In the genomic region with DNA sequence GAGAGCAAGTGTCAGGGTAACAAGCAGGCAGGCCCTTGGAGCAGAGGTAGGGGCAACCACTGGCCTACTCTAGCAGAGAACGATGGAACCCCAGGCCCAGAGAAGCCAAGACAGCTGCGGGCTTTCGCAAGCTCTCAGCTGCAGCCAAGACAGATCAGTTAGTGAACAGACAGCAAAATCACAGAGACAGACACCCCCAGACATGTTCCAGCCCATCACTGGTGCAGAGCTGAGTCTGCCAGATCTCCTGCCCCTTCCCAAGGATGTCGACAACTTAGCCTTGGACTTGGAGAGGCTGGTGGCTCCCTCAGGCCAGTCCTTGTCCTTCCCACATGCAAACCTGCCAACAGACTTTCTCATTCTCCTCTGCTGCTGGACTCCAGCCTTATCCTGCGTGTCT, we compare ENCODE assay signal across 32 mouse cellular contexts. TPM values are rescaled to one million over a fixed set of nuclear protein-coding genes. Genes with fewer than 3 reads are reported as not detected.
DNase-seq lines count a peak whose midpoint lies in the region; ATAC-seq and TF ChIP-seq lines count a peak whose summit lies in the region.
"Had no signal": no experiment of that assay in that cellular context is flagged by ENCODE, and none has a peak within 500 bp of the region (broad histone marks: within the 10 kb centered on the region; RNA-seq: fewer than 3 reads in every experiment).

No protein-coding gene starts in this region.

- TF ChIP-seq CTCF in lung, embryonic 14.5 days (IDR thresholded peaks at IDR 0.05; ENCODE audit: low read depth) = no peak
- no peak for TF ChIP-seq CTCF in forebrain, postnatal 0 days (IDR thresholded peaks at IDR 0.05; ENCODE audit: low read depth)

- no peaks in the 10 kb centered on the region for H3K27me3 ChIP-seq in lung, embryonic 14.5 days (ENCODE audit: insufficient read depth, low read length)
- H3K27me3 ChIP-seq in limb, embryonic 10.5 days (ENCODE audit: low read depth, poor library complexity, severe bottlenecking) = no peaks in the 10 kb centered on the region
- H3K27me3 ChIP-seq in forebrain, postnatal 0 days (ENCODE audit: insufficient read depth, low read length) = no peaks in the 10 kb centered on the region
- H3K27me3 ChIP-seq: embryonic facial prominence, embryonic 15.5 days; hindbrain, embryonic 13.5 days; kidney, embryonic 15.5 days; limb, embryonic 13.5 days; midbrain, embryonic 13.5 days; Patski; stomach, embryonic 15.5 days had no signal

- H3K4me3 ChIP-seq in lung, embryonic 14.5 days (ENCODE audit: low read depth, low read length) = no peak overlapping the region
- H3K4me3 ChIP-seq in limb, embryonic 10.5 days = no peak overlapping the region
- no peak overlapping the region for H3K4me3 ChIP-seq in forebrain, postnatal 0 days (ENCODE audit: low read depth, low read length)
- H3K4me3 ChIP-seq: embryonic facial prominence, embryonic 15.5 days; hindbrain, embryonic 13.5 days; kidney, embryonic 15.5 days; limb, embryonic 13.5 days; liver, embryonic 12.5 days; megakaryocyte, embryonic 14.5 days; midbrain, embryonic 13.5 days; stomach, embryonic 15.5 days had no signal

- peak; percentile 95 for DNase-seq in heart, adult 11 months
- DNase-seq in heart, postnatal 10 days = no peak
- DNase-seq in lung, embryonic 14.5 days = peak; percentile 24
- DNase-seq in lung, postnatal 25 days (ENCODE audit: low spot score) = no peak
- peak; percentile 64 for DNase-seq in gastrocnemius, postnatal 25 days
- DNase-seq in limb, embryonic 10.5 days (ENCODE audit: low spot score) = no peak
- no peak for DNase-seq in forebrain, postnatal 0 days
- DNase-seq: adrenal gland, adult 2 months; cerebellum, adult 11 months; cerebellum, adult 9-11 months; kidney, adult 11 months; kidney, postnatal 36 days; layer of hippocampus, postnatal 36 days; retina, postnatal 1 day; thymus, adult 18-20 months; thymus, postnatal 4 days had no signal

- no peak overlapping the region for H3K4me2 ChIP-seq in lung, embryonic 14.5 days
- no peak overlapping the region for H3K4me2 ChIP-seq in forebrain, postnatal 0 days (ENCODE audit: low read depth)
- H3K4me2 ChIP-seq: embryonic facial prominence, embryonic 15.5 days; hindbrain, embryonic 13.5 days; kidney, embryonic 15.5 days; limb, embryonic 13.5 days; liver, embryonic 12.5 days; midbrain, embryonic 13.5 days; stomach, embryonic 15.5 days had no signal

- intact Hi-C loops in heart, postnatal 10 days (cut with DNase I) = no loop called here

- no peaks in the 10 kb centered on the region for H3K36me3 ChIP-seq in lung, embryonic 14.5 days (ENCODE audit: insufficient read depth)
- H3K36me3 ChIP-seq in limb, embryonic 10.5 days = no peaks in the 10 kb centered on the region
- no peaks in the 10 kb centered on the region for H3K36me3 ChIP-seq in forebrain, postnatal 0 days (ENCODE audit: insufficient read depth)
- H3K36me3 ChIP-seq: embryonic facial prominence, embryonic 15.5 days; hindbrain, embryonic 13.5 days; kidney, embryonic 15.5 days; limb, embryonic 13.5 days; liver, embryonic 12.5 days; midbrain, embryonic 13.5 days; stomach, embryonic 15.5 days had no signal

- H3K27ac ChIP-seq in lung, embryonic 14.5 days (ENCODE audit: low read depth) = no peak overlapping the region
- H3K27ac ChIP-seq in limb, embryonic 10.5 days = no peak overlapping the region
- H3K27ac ChIP-seq in forebrain, postnatal 0 days (ENCODE audit: low read depth, low read length) = no peak overlapping the region
- H3K27ac ChIP-seq: embryonic facial prominence, embryonic 15.5 days; hindbrain, embryonic 13.5 days; kidney, embryonic 15.5 days; limb, embryonic 13.5 days; liver, embryonic 12.5 days; midbrain, embryonic 13.5 days; stomach, embryonic 15.5 days had no signal

- WGBS in lung, embryonic 14.5 days = 72% methylated on average over 5 of the region's 5 CpGs
- 91% methylated on average over 5 of the region's 5 CpGs for WGBS in limb, embryonic 10.5 days
- 74% methylated on average over 5 of the region's 5 CpGs for WGBS in forebrain, postnatal 0 days

- no peaks in the 10 kb centered on the region for H3K4me1 ChIP-seq in lung, embryonic 14.5 days (ENCODE audit: insufficient read depth)
- H3K4me1 ChIP-seq in limb, embryonic 10.5 days = peaks cover 38% of the 10 kb centered on the region
- peaks cover 7% of the 10 kb centered on the region; the same call in 1 of the 2 replicates for H3K4me1 ChIP-seq in forebrain, postnatal 0 days (ENCODE audit: insufficient read depth)
- H3K4me1 ChIP-seq: liver, embryonic 12.5 days; stomach, embryonic 15.5 days had no signal

- no peaks in the 10 kb centered on the region for H3K9me3 ChIP-seq in lung, embryonic 14.5 days (ENCODE audit: low read depth, low read length)
- H3K9me3 ChIP-seq in limb, embryonic 10.5 days (replicated peaks) = no peaks in the 10 kb centered on the region
- no peaks in the 10 kb centered on the region for H3K9me3 ChIP-seq in forebrain, postnatal 0 days (ENCODE audit: low read length)
- H3K9me3 ChIP-seq: embryonic facial prominence, embryonic 15.5 days; hindbrain, embryonic 13.5 days; kidney, embryonic 15.5 days; limb, embryonic 13.5 days; liver, embryonic 12.5 days; megakaryocyte, embryonic 14.5 days; midbrain, embryonic 13.5 days; stomach, embryonic 15.5 days had no signal

- H3K9ac ChIP-seq in lung, embryonic 14.5 days = no peak overlapping the region
- H3K9ac ChIP-seq in forebrain, postnatal 0 days = no peak overlapping the region
- H3K9ac ChIP-seq: embryonic facial prominence, embryonic 15.5 days; hindbrain, embryonic 13.5 days; kidney, embryonic 15.5 days; limb, embryonic 13.5 days; liver, embryonic 12.5 days; midbrain, embryonic 13.5 days; stomach, embryonic 15.5 days had no signal

- peak; percentile 31; the same call in 1 of the 2 replicates for ATAC-seq in lung, embryonic 14.5 days (ENCODE audit: insufficient read depth)
- ATAC-seq in forebrain, postnatal 0 days = no peak
- ATAC-seq: forebrain, embryonic 14.5 days; liver, embryonic 12.5 days; midbrain, embryonic 13.5 days; Patski had no signal

RNA-seq across cellular contexts. Expression of a gene that starts 33.0 kb away (rescaled TPM):
- total RNA-seq in heart, postnatal 10 days (2021) = not detected
- 0.34 and 0.78 TPM in 2 replicates for polyA plus RNA-seq in lung, embryonic 14.5 days (2014; fragmentation: Nextera tagmentation; extraction: Ambion mirVana)
- not detected for total RNA-seq in gastrocnemius, postnatal 25 days (2021)
- not detected in 2 replicates for polyA plus RNA-seq in limb, embryonic 10.5 days (2016; fragmentation: Nextera tagmentation; extraction: Ambion mirVana)
- not detected in 2 replicates for total RNA-seq in forebrain, postnatal 0 days (2014; rRNA removed)
- polyA plus RNA-seq in forebrain, postnatal 0 days (2015; fragmentation: Nextera tagmentation; extraction: Ambion mirVana) = 0.13 TPM in 1 of 2 replicates, not detected in the other
- total RNA-seq: adrenal gland, adult 2 months; adrenal gland, postnatal 4 days; common myeloid progenitor, adult 5-6 weeks; layer of hippocampus, adult 8-10 months; layer of hippocampus, postnatal 36 days; left cerebral cortex, postnatal 14 days; monocyte, adult 5-6 weeks had no signal
- polyA plus RNA-seq: adrenal gland, adult 2 months; midbrain, embryonic 13.5 days; neural tube, embryonic 11.5 days; Patski had no signal

Comparison
In these comparisons a context has a peak if more than half of its experiments do, and no peak if none do; other contexts are left out.
1. DNase-seq: peak in heart, adult 11 months (single experiment), lung, embryonic 14.5 days (single experiment) and gastrocnemius, postnatal 25 days (single experiment); none in heart, postnatal 10 days (0 of 2), lung, postnatal 25 days (single experiment), limb, embryonic 10.5 days (single experiment) and forebrain, postnatal 0 days (single experiment).